Mouse (Mus musculus): Measurements from ENCODE around the gene Sult2b1.

- no peak for TF ChIP-seq CTCF (IDR thresholded peaks at IDR 0.05)
- no peak for TF ChIP-seq EP300 (IDR thresholded peaks at IDR 0.05)
Measured at GRCm38 (mm10) chr7:45725151-45725550, 59.3 kb downstream of the Sult2b1 start.
